Mouse (Mus musculus) megakaryocyte, embryonic 14.5 days (primary cell): Measurements from ENCODE around the gene Tor1b.
"Not testable (repeated sequence)": the region's sequence is repeated elsewhere in the genome, so short reads cannot be mapped to it uniquely, and the experiment has no call there.

Source experiments
- FLI1 ChIP-seq: IDR thresholded peaks from 2 replicates; pipeline ENCODE4 v1.6.1; 2012; ENCODE audit warnings: low read length, inconsistent platforms, mixed read lengths
- GATA1 ChIP-seq: IDR thresholded peaks from 3 replicates; pipeline ENCODE4 v1.6.1; 2012; ENCODE audit warnings: mixed read lengths, low read length, inconsistent platforms, borderline replicate concordance

DNA sequence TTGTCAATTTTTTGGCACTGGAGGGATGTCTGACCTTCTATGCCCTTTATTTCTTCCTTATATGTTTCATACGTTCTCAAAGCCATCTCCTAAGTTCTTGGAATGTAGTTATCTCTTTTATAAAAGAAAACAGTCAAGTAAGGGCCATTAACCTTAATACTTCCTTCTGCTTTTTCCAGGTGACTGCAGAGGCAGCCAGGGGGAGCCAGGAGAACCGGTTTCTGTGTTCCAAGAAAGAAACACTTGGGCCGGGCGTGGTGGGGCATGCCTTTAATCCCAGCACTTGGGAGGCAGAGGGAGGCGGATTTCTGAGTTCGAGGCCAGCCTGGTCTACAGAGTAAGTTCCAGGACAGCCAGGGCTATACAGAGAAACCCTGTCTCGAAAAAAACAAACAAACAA is 10.6 kb upstream of the Tor1b start:
- TF ChIP-seq GATA1, FLI1: not testable (repeated sequence)
